Mouse (Mus musculus) liver, adult 2 months (tissue): ENCODE results near the gene Papolg. TPM values are rescaled to one million over a fixed set of nuclear protein-coding genes. Genes with fewer than 3 reads are reported as not detected.

Experiments used
- DNase-seq: peaks from one replicate; pipeline ENCODE4 v3.0.0-alpha.2; 2011; ENCODE audit warnings: low read depth, low spot score; ENCODE audit errors: extremely low read depth
- H3K27ac ChIP-seq: fragments of 200-500 bp; replicated peaks from 2 replicates; pipeline ENCODE4 v1.5.1; 2012; ENCODE audit warnings: low read depth, mild to moderate bottlenecking, control low read depth, inconsistent platforms, low read length; ENCODE audit not compliant: insufficient read depth
- H3K27me3 ChIP-seq: fragments of 200-500 bp; 2 replicates; pipeline ENCODE4 v1.6.1; 2012; ENCODE audit warnings: mild to moderate bottlenecking, moderate library complexity, low read length, inconsistent platforms; ENCODE audit not compliant: control insufficient read depth, insufficient read depth
- H3K36me3 ChIP-seq: fragments of 200-500 bp; 2 replicates; pipeline ENCODE4 v1.6.1; 2012; ENCODE audit warnings: low read length, inconsistent platforms; ENCODE audit not compliant: control insufficient read depth, insufficient read depth
- H3K4me1 ChIP-seq: fragments of 200-500 bp; 2 replicates; pipeline ENCODE4 v1.6.1; 2011; ENCODE audit warnings: low read length; ENCODE audit not compliant: control insufficient read depth, insufficient read depth
- H3K4me3 ChIP-seq: fragments of 200-500 bp; 2 replicates; pipeline ENCODE4 v1.5.1; 2011; ENCODE audit warnings: low read depth, mild to moderate bottlenecking, control low read depth, low read length, moderate library complexity; ENCODE audit not compliant: insufficient read depth
- H3K79me2 ChIP-seq: fragments of 200-500 bp; 2 replicates; pipeline ENCODE4 v1.6.1; 2012; ENCODE audit warnings: inconsistent platforms, mild to moderate bottlenecking, low read length, moderate library complexity; ENCODE audit not compliant: control insufficient read depth, insufficient read depth
- H3K9ac ChIP-seq: fragments of 200-500 bp; 2 replicates; pipeline ENCODE4 v1.6.1; 2012; ENCODE audit warnings: low read depth, mild to moderate bottlenecking, control low read depth, inconsistent platforms, low read length
- CTCF ChIP-seq: fragments of 200-500 bp; IDR thresholded peaks from 2 replicates; pipeline ENCODE4 v1.5.1; 2011; ENCODE audit warnings: low read depth, low read length, control low read depth
- POLR2A ChIP-seq: fragments of 200-500 bp; IDR thresholded peaks from 2 replicates; pipeline ENCODE4 v1.6.1; 2011; ENCODE audit warnings: low read length, control low read depth; ENCODE audit not compliant: insufficient read depth; ENCODE audit errors: extremely low read depth
- WGBS: fragments of 180-500 bp; shearing (Covaris S2); methylation state at CpG from one replicate; pipeline ENCODE4 v1.1.7; 2018; 5-methylcytosine and 5-hydroxymethylcytosine counted together
- polyA plus RNA-seq: library from polyadenylated mRNA; depleted of rRNA; stranded (reverse); fragments of >200 nt; gene quantifications from 2 replicates; pipeline ENCODE4 v1.2.3, GENCODE M21; 2012
- total RNA-seq: library from RNA; depleted of rRNA; stranded (reverse); fragments of >200 nt; gene quantifications from 2 replicates; pipeline ENCODE4 v1.2.3, GENCODE M21; 2014

Gene Papolg
- total and polyA plus RNA-seq, 2 experiments, result 1.6 to 5.3 TPM

DNA sequence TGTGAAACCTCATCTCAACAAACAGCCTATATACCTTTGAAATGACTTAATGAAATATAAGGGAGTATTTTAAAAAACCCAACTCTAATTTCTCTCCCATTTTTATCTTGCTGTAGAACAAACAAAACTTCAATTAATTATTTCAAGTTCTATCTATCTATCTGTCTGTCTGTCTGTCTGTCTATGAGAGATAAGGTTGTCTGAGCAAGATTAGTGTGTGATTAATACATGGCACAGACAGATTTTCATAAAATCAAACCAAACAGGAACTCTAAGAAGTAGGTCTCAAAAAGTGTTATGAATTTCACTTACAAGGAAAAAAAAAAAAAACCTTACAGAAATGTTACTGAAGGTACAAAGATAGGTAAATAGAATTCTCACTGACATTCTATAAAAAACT lies 1.5 kb downstream of the Papolg start:
- H3K9ac ChIP-seq, result no peak overlapping the region
- no peak overlapping the region for H3K4me3 ChIP-seq
- H3K36me3 ChIP-seq, result peaks cover 7% of the 10 kb centered on the region
- no peaks in the 10 kb centered on the region for H3K27me3 ChIP-seq
- no peak for TF ChIP-seq CTCF
- no peak for DNase-seq
- peaks cover 2% of the 10 kb centered on the region; the same call in 1 of the 2 replicates for H3K4me1 ChIP-seq
- peaks cover 7% of the 10 kb centered on the region; the same call in 1 of the 2 replicates for H3K79me2 ChIP-seq
- no peak overlapping the region for H3K27ac ChIP-seq

DNA sequence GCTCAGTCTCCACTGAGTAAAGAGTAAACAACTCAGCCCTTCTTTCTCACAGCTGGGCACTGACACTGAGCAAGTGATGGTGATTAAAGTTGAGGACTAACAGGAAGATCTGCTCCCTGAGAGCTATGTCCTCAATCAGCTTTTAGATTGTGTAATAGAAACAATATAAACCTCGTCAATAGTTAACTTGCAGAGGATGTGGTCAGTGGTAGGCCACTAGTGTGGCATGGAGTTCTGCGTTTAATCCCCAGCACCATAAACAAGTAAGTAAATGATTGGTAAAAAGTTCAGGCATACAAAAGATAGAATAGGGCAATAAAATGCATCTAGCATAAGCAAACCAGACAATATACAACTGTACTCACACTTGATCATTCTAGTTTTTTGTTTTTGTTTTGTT lies 30.7 kb downstream of the Papolg start:
- TF ChIP-seq POLR2A (no peak), CTCF (no peak)
- Histone ChIP-seq H3K9ac (no peak overlapping the region), H3K36me3 (peaks cover 49% of the 10 kb centered on the region), H3K27me3 (no peaks in the 10 kb centered on the region), H3K79me2 (no peaks in the 10 kb centered on the region), H3K27ac (no peak overlapping the region), H3K4me1 (no peaks in the 10 kb centered on the region), H3K4me3 (no peak overlapping the region)
- DNase-seq, result no peak
- WGBS, result 38% methylated on average over 2 of the region's 2 CpGs

DNA sequence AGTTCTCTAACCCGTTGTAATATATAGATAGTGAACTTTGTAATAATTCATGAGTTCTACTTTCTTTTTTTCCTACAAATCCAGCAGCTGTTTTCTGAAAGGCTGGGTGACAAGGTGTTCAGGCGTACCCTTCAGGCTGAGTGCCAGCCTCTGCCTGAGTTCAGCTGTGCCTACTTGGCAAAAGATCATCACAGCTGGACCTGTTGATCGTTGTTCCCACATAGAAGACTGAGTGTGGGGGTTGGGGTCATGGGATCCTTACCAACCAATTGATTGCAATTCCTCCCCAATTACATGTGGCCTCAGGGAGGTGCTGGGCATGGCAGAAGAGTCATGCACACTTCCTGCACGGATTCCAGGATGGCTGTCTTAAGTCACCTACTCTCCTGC lies 38.3 kb downstream of the Papolg start:
- H3K36me3 ChIP-seq, result peaks cover 28% of the 10 kb centered on the region
- DNase-seq, result peak; percentile 76
- no peaks in the 10 kb centered on the region for H3K27me3 ChIP-seq
- TF ChIP-seq CTCF, result no peak
- no peak for TF ChIP-seq POLR2A
- 0 out of 2 replicates have a peak, but pooled peaks cover 3% of the 10 kb centered on the region for H3K4me1 ChIP-seq
- WGBS, result 18% methylated on average over 4 of the region's 4 CpGs
- H3K9ac ChIP-seq, result no peak overlapping the region
- no peak overlapping the region for H3K4me3 ChIP-seq
- no peak overlapping the region for H3K27ac ChIP-seq
- H3K79me2 ChIP-seq, result no peaks in the 10 kb centered on the region

DNA sequence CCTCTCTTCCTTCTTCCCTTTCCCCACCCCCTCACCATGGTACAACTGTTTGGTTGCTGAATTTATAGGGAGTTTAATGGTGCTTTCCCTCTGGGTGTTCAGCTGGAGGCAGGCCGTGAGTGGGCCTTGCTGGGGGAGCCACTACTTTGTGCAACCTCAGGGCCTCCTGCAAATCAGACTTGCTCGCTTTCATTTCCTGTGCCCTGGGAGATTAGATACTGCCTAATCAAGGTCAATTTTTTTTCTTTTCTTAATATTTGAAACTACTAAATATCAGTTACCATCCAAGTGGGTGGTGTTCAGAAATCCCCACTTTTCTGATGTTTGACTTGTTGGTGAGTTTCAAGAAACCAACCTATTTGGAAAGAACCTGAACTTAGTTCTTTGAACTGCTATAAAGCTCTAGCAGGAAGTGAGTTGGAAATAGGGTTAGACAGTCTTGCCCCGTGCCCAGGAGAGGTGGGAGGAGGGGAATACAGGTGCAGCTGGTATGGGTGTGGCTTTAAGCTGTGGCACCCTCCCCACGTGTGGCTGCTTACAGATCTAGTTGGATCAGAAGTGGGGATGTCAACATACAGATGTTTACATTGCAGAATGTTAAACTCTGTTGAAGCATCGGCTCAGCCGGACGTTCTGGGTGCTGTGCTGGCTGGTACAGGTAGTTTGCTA lies 38.9 kb downstream of the Papolg start:
- DNase-seq, result no peak
- Histone ChIP-seq H3K4me3 (no peak overlapping the region), H3K9ac (no peak overlapping the region), H3K79me2 (no peaks in the 10 kb centered on the region), H3K27ac (no peak overlapping the region), H3K4me1 (0 out of 2 replicates have a peak, but pooled peaks cover 3% of the 10 kb centered on the region), H3K36me3 (peaks cover 24% of the 10 kb centered on the region), H3K27me3 (no peaks in the 10 kb centered on the region)
- TF ChIP-seq POLR2A, result no peak
- no peak for TF ChIP-seq CTCF
- WGBS, result 37% methylated on average over 7 of the region's 7 CpGs

DNA sequence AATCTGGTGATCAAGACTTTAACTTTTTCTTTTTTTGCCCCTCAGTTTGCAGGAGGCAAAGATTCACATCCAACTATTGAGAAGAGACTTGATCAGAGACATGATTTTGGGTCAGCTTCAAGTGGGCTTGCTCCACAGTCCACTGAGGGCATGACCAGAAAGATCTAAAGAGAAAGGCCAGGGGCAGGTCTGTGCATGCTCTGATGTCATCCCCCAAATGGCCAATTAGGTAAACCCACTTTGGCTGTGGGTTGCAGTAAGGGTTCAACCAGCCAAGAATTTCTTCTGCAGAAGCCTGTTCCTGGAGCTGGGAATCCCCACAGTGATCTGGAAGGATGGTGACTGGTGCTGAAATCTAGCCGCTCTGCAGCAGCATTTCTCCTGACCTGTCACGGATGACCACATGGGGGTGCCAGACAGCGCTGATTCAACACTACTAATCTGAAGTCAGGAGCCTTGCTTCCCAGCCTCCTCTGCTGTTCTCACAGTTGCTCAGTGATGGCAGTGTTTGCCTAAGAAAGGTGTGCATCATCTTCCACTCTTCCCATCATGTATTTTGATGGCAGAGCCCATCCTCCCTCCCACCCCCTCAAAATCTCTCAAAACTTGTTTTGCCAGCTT lies 39.8 kb downstream of the Papolg start:
- no peak overlapping the region for H3K4me3 ChIP-seq
- no peaks in the 10 kb centered on the region for H3K79me2 ChIP-seq
- DNase-seq, result peak; percentile 43
- 0 out of 2 replicates have a peak, but pooled peaks cover 3% of the 10 kb centered on the region for H3K4me1 ChIP-seq
- H3K27me3 ChIP-seq, result no peaks in the 10 kb centered on the region
- H3K27ac ChIP-seq, result no peak overlapping the region
- H3K9ac ChIP-seq, result no peak overlapping the region
- H3K36me3 ChIP-seq, result peaks cover 19% of the 10 kb centered on the region
- whole genome bisulfite sequencing, result 40% methylated on average over 3 of the region's 3 CpGs
- no peak for TF ChIP-seq POLR2A
- peak; percentile 87 for TF ChIP-seq CTCF

DNA sequence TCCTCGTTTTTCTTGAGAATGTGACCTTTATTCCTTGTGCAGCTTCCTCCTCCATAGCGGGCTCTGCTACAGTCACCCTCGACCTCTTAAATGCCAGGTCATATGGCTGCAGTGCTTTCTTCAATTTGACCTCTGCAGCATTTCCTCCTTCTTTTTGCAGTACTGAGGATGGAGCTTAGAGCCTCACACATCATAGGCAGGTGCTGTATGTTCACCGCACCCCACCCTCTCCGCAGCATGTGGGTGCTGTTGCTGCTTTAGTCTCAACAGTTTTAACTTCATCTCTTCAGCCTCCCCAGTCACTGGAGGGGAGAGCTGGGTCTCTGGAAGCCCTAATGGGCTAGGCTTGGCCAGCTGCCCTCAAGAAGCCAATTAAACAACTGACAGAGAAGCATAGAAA lies 41.7 kb downstream of the Papolg start:
- no peak for DNase-seq
- Histone ChIP-seq H3K9ac (no peak overlapping the region), H3K4me3 (no peak overlapping the region), H3K79me2 (no peaks in the 10 kb centered on the region), H3K27ac (no peak overlapping the region), H3K36me3 (peaks cover 6% of the 10 kb centered on the region; the same call in 1 of the 2 replicates), H3K27me3 (no peaks in the 10 kb centered on the region), H3K4me1 (0 out of 2 replicates have a peak, but pooled peaks cover 3% of the 10 kb centered on the region)
- TF ChIP-seq CTCF, result no peak
- no peak for TF ChIP-seq POLR2A
- 60% methylated on average over 5 of the region's 5 CpGs for WGBS
